Mouse (Mus musculus) heart, embryonic 13.5 days (tissue): ENCODE data around the gene Foxp2. TPM values are rescaled to one million over a fixed set of nuclear protein-coding genes. Genes with fewer than 3 reads are reported as not detected.

Experiments
- ATAC-seq: fragments of 200-750 bp; cut with Nextera tagmentation; 2 replicates; pipeline ENCODE4 v1.8.0; 2017; ENCODE audit warnings: moderate TSS enrichment; ENCODE audit not compliant: insufficient number of reproducible peaks, low FRiP score, low TSS enrichment; ENCODE audit errors: extremely low read depth
- H3K27ac ChIP-seq: fragments of 300-500 bp; sonication (generic); replicated peaks from 2 replicates; pipeline ENCODE4 v1.5.1; 2015; ENCODE audit warnings: moderate library complexity, mild to moderate bottlenecking, inconsistent platforms
- H3K27me3 ChIP-seq: fragments of 300-500 bp; sonication (generic); replicated peaks from 2 replicates; pipeline ENCODE4 v1.6.1; 2015; ENCODE audit warnings: mild to moderate bottlenecking, inconsistent platforms
- H3K36me3 ChIP-seq: fragments of 300-500 bp; sonication (generic); 2 replicates; pipeline ENCODE4 v1.6.1; 2015; ENCODE audit warnings: mild to moderate bottlenecking, inconsistent platforms
- H3K4me1 ChIP-seq: fragments of 300-500 bp; sonication (generic); 2 replicates; pipeline ENCODE4 v1.6.1; 2015; ENCODE audit warnings: inconsistent platforms
- H3K4me2 ChIP-seq: fragments of 300-500 bp; sonication (generic); 2 replicates; pipeline ENCODE4 v1.6.1; 2015; ENCODE audit warnings: inconsistent platforms, mild to moderate bottlenecking, moderate library complexity
- H3K4me3 ChIP-seq: fragments of 300-500 bp; sonication (generic); 2 replicates; pipeline ENCODE4 v1.5.1; 2015; ENCODE audit warnings: moderate library complexity, mild to moderate bottlenecking, inconsistent platforms
- H3K9ac ChIP-seq: fragments of 300-500 bp; sonication (generic); 2 replicates; pipeline ENCODE4 v1.6.1; 2015; ENCODE audit warnings: inconsistent platforms, mild to moderate bottlenecking, moderate library complexity
- H3K9me3 ChIP-seq: fragments of 300-500 bp; sonication (generic); 2 replicates; pipeline ENCODE4 v1.6.1; 2016; ENCODE audit warnings: inconsistent platforms
- WGBS: fragments of 180-500 bp; shearing (Covaris S2); methylation state at CpG from one replicate; pipeline ENCODE4 v1.1.7; 2015; ENCODE audit warnings: mixed read lengths; 5-methylcytosine and 5-hydroxymethylcytosine counted together
- polyA plus RNA-seq: library from polyadenylated mRNA; unstranded; fragments of >200 nt; fragmentation: Nextera tagmentation; extraction: Ambion mirVana; gene quantifications from 2 replicates; pipeline ENCODE4 v1.2.1, GENCODE M21; 2015

Gene Foxp2
- polyA plus RNA-seq, 1 experiment from 2014 or later, result 10.8 TPM

GRCm38 (mm10) chr6:15121339-15121738 lies 220.2 kb downstream of the Foxp2 start:
- H3K27me3 ChIP-seq, result no peaks in the 10 kb centered on the region
- H3K4me2 ChIP-seq, result no peak overlapping the region
- no peak overlapping the region for H3K4me3 ChIP-seq
- no peaks in the 10 kb centered on the region for H3K4me1 ChIP-seq
- no peaks in the 10 kb centered on the region for H3K36me3 ChIP-seq
- H3K27ac ChIP-seq, result no peak overlapping the region
- no peak for ATAC-seq
- no peaks in the 10 kb centered on the region for H3K9me3 ChIP-seq
- no peak overlapping the region for H3K9ac ChIP-seq

GRCm38 (mm10) chr6:15130142-15130541 lies 229.0 kb downstream of the Foxp2 start:
- Histone ChIP-seq H3K9me3 (no peaks in the 10 kb centered on the region), H3K4me3 (no peak overlapping the region), H3K4me2 (no peak overlapping the region), H3K9ac (no peak overlapping the region), H3K4me1 (no peaks in the 10 kb centered on the region), H3K27ac (no peak overlapping the region), H3K36me3 (no peaks in the 10 kb centered on the region), H3K27me3 (no peaks in the 10 kb centered on the region)
- WGBS, result 85% methylated on average over 2 of the region's 2 CpGs
- no peak for ATAC-seq

- no peak overlapping the region for H3K27ac ChIP-seq
- ATAC-seq, result no peak
- 72% methylated on average over 1 of the region's 1 CpGs for WGBS
- H3K4me3 ChIP-seq, result no peak overlapping the region
- no peak overlapping the region for H3K4me2 ChIP-seq
- H3K27me3 ChIP-seq, result no peaks in the 10 kb centered on the region
- no peaks in the 10 kb centered on the region for H3K9me3 ChIP-seq
- no peaks in the 10 kb centered on the region for H3K36me3 ChIP-seq
- no peaks in the 10 kb centered on the region for H3K4me1 ChIP-seq
- no peak overlapping the region for H3K9ac ChIP-seq
These were observed 240.9 kb downstream of the Foxp2 start for GRCm38 (mm10) chr6:15142094-15142493.

- no peak overlapping the region for H3K4me2 ChIP-seq
- WGBS, result 66% methylated on average over 3 of the region's 3 CpGs
- H3K9me3 ChIP-seq, result no peaks in the 10 kb centered on the region
- H3K4me3 ChIP-seq, result no peak overlapping the region
- no peak for ATAC-seq
- no peak overlapping the region for H3K27ac ChIP-seq
- no peaks in the 10 kb centered on the region for H3K27me3 ChIP-seq
- H3K36me3 ChIP-seq, result no peaks in the 10 kb centered on the region
- H3K9ac ChIP-seq, result no peak overlapping the region
- H3K4me1 ChIP-seq, result no peaks in the 10 kb centered on the region
These were observed 250.5 kb downstream of the Foxp2 start for GRCm38 (mm10) chr6:15151619-15152018.

- H3K4me3 ChIP-seq, result no peak overlapping the region
- H3K9ac ChIP-seq, result no peak overlapping the region
- no peaks in the 10 kb centered on the region for H3K9me3 ChIP-seq
- no peak for ATAC-seq
- H3K4me1 ChIP-seq, result no peaks in the 10 kb centered on the region
- H3K27ac ChIP-seq, result no peak overlapping the region
- H3K27me3 ChIP-seq, result no peaks in the 10 kb centered on the region
- WGBS, result 56% methylated on average over 2 of the region's 2 CpGs
- no peak overlapping the region for H3K4me2 ChIP-seq
- H3K36me3 ChIP-seq, result no peaks in the 10 kb centered on the region
These were observed 262.4 kb downstream of the Foxp2 start for GRCm38 (mm10) chr6:15163508-15164053.

GRCm38 (mm10) chr6:15176754-15177153 lies 275.6 kb downstream of the Foxp2 start:
- no peaks in the 10 kb centered on the region for H3K27me3 ChIP-seq
- no peaks in the 10 kb centered on the region for H3K9me3 ChIP-seq
- H3K4me1 ChIP-seq, result peaks cover 7% of the 10 kb centered on the region
- H3K27ac ChIP-seq, result no peak overlapping the region
- no peaks in the 10 kb centered on the region for H3K36me3 ChIP-seq
- ATAC-seq, result no peak
- H3K4me3 ChIP-seq, result no peak overlapping the region
- H3K9ac ChIP-seq, result no peak overlapping the region
- H3K4me2 ChIP-seq, result no peak overlapping the region

- H3K27me3 ChIP-seq, result no peaks in the 10 kb centered on the region
- no peaks in the 10 kb centered on the region for H3K4me1 ChIP-seq
- no peak for ATAC-seq
- H3K27ac ChIP-seq, result no peak overlapping the region
- H3K4me3 ChIP-seq, result no peak overlapping the region
- no peak overlapping the region for H3K9ac ChIP-seq
- WGBS, result 71% methylated on average over 5 of the region's 5 CpGs
- H3K9me3 ChIP-seq, result no peaks in the 10 kb centered on the region
- no peaks in the 10 kb centered on the region for H3K36me3 ChIP-seq
- H3K4me2 ChIP-seq, result no peak overlapping the region
These were observed 291.7 kb downstream of the Foxp2 start for GRCm38 (mm10) chr6:15192877-15193276.

GRCm38 (mm10) chr6:15242176-15242942 lies 341.2 kb downstream of the Foxp2 start:
- Histone ChIP-seq H3K4me3 (no peak overlapping the region), H3K4me1 (peaks cover 13% of the 10 kb centered on the region), H3K4me2 (peak overlapping the region; percentile 25), H3K9me3 (no peaks in the 10 kb centered on the region), H3K27me3 (no peaks in the 10 kb centered on the region), H3K27ac (peak overlapping the region; percentile 83), H3K9ac (no peak overlapping the region), H3K36me3 (no peaks in the 10 kb centered on the region)
- no peak for ATAC-seq
- 29% methylated on average over 10 of the region's 10 CpGs for WGBS

- Histone ChIP-seq H3K4me3 (peak overlapping the region; percentile 23), H3K4me2 (peak overlapping the region; percentile 60), H3K4me1 (peaks cover 14% of the 10 kb centered on the region), H3K27ac (peak overlapping the region; percentile 68), H3K27me3 (no peaks in the 10 kb centered on the region), H3K9me3 (no peaks in the 10 kb centered on the region), H3K36me3 (no peaks in the 10 kb centered on the region), H3K9ac (no peak overlapping the region)
- 7% methylated on average over 7 of the region's 7 CpGs for WGBS
- no peak for ATAC-seq
These were observed 356.2 kb downstream of the Foxp2 start for GRCm38 (mm10) chr6:15257393-15257792.

- no peak for ATAC-seq
- peak overlapping the region; percentile 23; the same call in 1 of the 2 replicates for H3K4me3 ChIP-seq
- H3K27me3 ChIP-seq, result no peaks in the 10 kb centered on the region
- H3K9ac ChIP-seq, result no peak overlapping the region
- peak overlapping the region; percentile 68 for H3K27ac ChIP-seq
- no peaks in the 10 kb centered on the region for H3K9me3 ChIP-seq
- peak overlapping the region; percentile 60 for H3K4me2 ChIP-seq
- H3K4me1 ChIP-seq, result peaks cover 14% of the 10 kb centered on the region
- WGBS, result 54% methylated on average over 6 of the region's 6 CpGs
- H3K36me3 ChIP-seq, result no peaks in the 10 kb centered on the region
These were observed 356.7 kb downstream of the Foxp2 start for GRCm38 (mm10) chr6:15257893-15258292.

- Histone ChIP-seq H3K36me3 (no peaks in the 10 kb centered on the region), H3K9me3 (no peaks in the 10 kb centered on the region), H3K4me3 (no peak overlapping the region), H3K27ac (no peak overlapping the region), H3K9ac (no peak overlapping the region), H3K4me2 (no peak overlapping the region), H3K27me3 (no peaks in the 10 kb centered on the region), H3K4me1 (peaks cover 8% of the 10 kb centered on the region)
- 78% methylated on average over 2 of the region's 2 CpGs for WGBS
- no peak for ATAC-seq
These were observed 367.0 kb downstream of the Foxp2 start for GRCm38 (mm10) chr6:15268136-15268535.

GRCm38 (mm10) chr6:15285213-15285612 lies 384.1 kb downstream of the Foxp2 start:
- Histone ChIP-seq H3K4me3 (no peak overlapping the region), H3K9ac (no peak overlapping the region), H3K9me3 (no peaks in the 10 kb centered on the region), H3K4me1 (no peaks in the 10 kb centered on the region), H3K36me3 (no peaks in the 10 kb centered on the region), H3K27ac (no peak overlapping the region), H3K4me2 (no peak overlapping the region), H3K27me3 (no peaks in the 10 kb centered on the region)
- 58% methylated on average over 3 of the region's 3 CpGs for WGBS
- no peak for ATAC-seq
